Mouse (Mus musculus): ENCODE measurements at regions not wholly inside any gene's neighbourhood (a gene's known extent, or its start where the extent isn't known, plus 50 kb on each side); places are given as distances from the start of the nearest gene placed in this dataset.

- TF ChIP-seq GATA1 (IDR thresholded peaks at IDR 0.05; ENCODE audit: low read length) (no peak), TAL1 (IDR thresholded peaks at IDR 0.05; ENCODE audit: low read length) (no peak)
Observed at GRCm38 (mm10) chrX:166795651-166796050, 210.1 kb upstream of the Egfl6 start.

All from erythroblast, embryonic 14.5 days (primary cell).